8 mouse cellular contexts compared by ENCODE assay signal in genomic region chr9:121313656-121314374, GRCm38 (mm10). TPM values are rescaled to one million over a fixed set of nuclear protein-coding genes. Genes with fewer than 3 reads are reported as not detected.
DNase-seq lines count a peak whose midpoint lies in the region; ATAC-seq and TF ChIP-seq lines count a peak whose summit lies in the region.

No protein-coding gene starts in this region.

- WGBS in forebrain, embryonic 14.5 days = 0% methylated on average over 21 of the region's 21 CpGs

- H3K36me3 ChIP-seq in ES-Bruce4 (ENCODE audit: control insufficient read depth, insufficient read depth, low read length, poor library complexity, severe bottlenecking) = peaks cover 3% of the 10 kb centered on the region
- 0 out of 2 replicates have a peak, but pooled peaks cover 6% of the 10 kb centered on the region for H3K36me3 ChIP-seq in forebrain, embryonic 14.5 days (ENCODE audit: control insufficient read depth, insufficient read depth, low read length)

- H3K9me3 ChIP-seq in ES-Bruce4 (replicated peaks; ENCODE audit: control insufficient read depth, insufficient read depth, low read length, poor library complexity, severe bottlenecking) = peaks cover 5% of the 10 kb centered on the region
- H3K9me3 ChIP-seq in forebrain, embryonic 14.5 days (replicated peaks; ENCODE audit: control insufficient read depth, low read length) = no peaks in the 10 kb centered on the region

- H3K4me1 ChIP-seq in ES-Bruce4 (ENCODE audit: control insufficient read depth, insufficient read depth, low read length) = peaks cover 24% of the 10 kb centered on the region
- H3K4me1 ChIP-seq in forebrain, embryonic 14.5 days (ENCODE audit: control insufficient read depth, insufficient read depth, low read length) = peaks cover 64% of the 10 kb centered on the region

- H3K9ac ChIP-seq in ES-Bruce4 (ENCODE audit: low read depth, poor library complexity, severe bottlenecking) = peak overlapping the region; percentile 55
- peak overlapping the region; percentile 44; the same call in 1 of the 2 replicates for H3K9ac ChIP-seq in forebrain, embryonic 14.5 days (ENCODE audit: low read length)

- TF ChIP-seq EP300 in ES-Bruce4 (IDR thresholded peaks at IDR 0.05; ENCODE audit: insufficient read depth, low read depth, low read length) = peak; percentile 99

- peak overlapping the region; percentile 70 for H3K4me3 ChIP-seq in ES-Bruce4 (ENCODE audit: low read depth, low read length)
- peak overlapping the region; percentile 8 for H3K4me3 ChIP-seq in forebrain, embryonic 14.5 days (ENCODE audit: low read depth, low read length)
- peak overlapping the region; percentile 39 for H3K4me3 ChIP-seq in left cerebral cortex, adult 2 months

- peak; percentile 64 for ATAC-seq in forebrain, embryonic 14.5 days
- peak; percentile 49 to 54 for ATAC-seq in hematopoietic stem cell, adult 5-6 weeks (replicated peaks in 1 of 2; ENCODE audit: insufficient read depth in 1 of 2, low FRiP score in 2 of 2, low TSS enrichment in 1 of 2, low read depth in 1 of 2, poor library complexity in 2 of 2, severe bottlenecking in 2 of 2)
- peak; percentile 53 for ATAC-seq in megakaryocyte, adult 5-6 weeks (ENCODE audit: poor library complexity, severe bottlenecking)

- TF ChIP-seq POLR2A in ES-Bruce4 (IDR thresholded peaks at IDR 0.05; ENCODE audit: insufficient read depth, low read length) = no peak

- intact Hi-C loops in left cerebral cortex, adult 2 months (cut with DNase I) = loop anchor here (2.0 kb wide), 1 partner anchor 15 kb away; no protein-coding TSS in a partner anchor

- peak overlapping the region; percentile 97 for H3K27ac ChIP-seq in ES-Bruce4 (ENCODE audit: insufficient read depth, low read length)
- peak overlapping the region; percentile 91 for H3K27ac ChIP-seq in forebrain, embryonic 14.5 days (ENCODE audit: low read depth, low read length)
- H3K27ac ChIP-seq in left cerebral cortex, adult 2 months = peak overlapping the region; percentile 81

- DNase-seq in adrenal gland, postnatal 25 days = peak; percentile 64
- peak; percentile 89 for DNase-seq in forebrain, embryonic 14.5 days (ENCODE audit: low spot score)
- DNase-seq in left cerebral cortex, adult 2 months (ENCODE audit: extremely low spot score in 1 of 2, low spot score in 2 of 2) = peak in 1 of 2 experiments; percentile 54
- peak; percentile 58 for DNase-seq in right cerebral cortex, postnatal 14 days
- DNase-seq in cerebellum, postnatal 36 days = no peak

- H3K27me3 ChIP-seq in ES-Bruce4 (ENCODE audit: control insufficient read depth, insufficient read depth, low read length, poor library complexity, severe bottlenecking) = no peaks in the 10 kb centered on the region
- H3K27me3 ChIP-seq in forebrain, embryonic 14.5 days (replicated peaks; ENCODE audit: control insufficient read depth, insufficient read depth, low read length) = no peaks in the 10 kb centered on the region

- H3K4me2 ChIP-seq in forebrain, embryonic 14.5 days (ENCODE audit: low read length) = peak overlapping the region; percentile 48

- TF ChIP-seq CTCF in ES-Bruce4 (IDR thresholded peaks at IDR 0.05; ENCODE audit: low read depth, low read length) = no peak
- no peak for TF ChIP-seq CTCF in left cerebral cortex, adult 2 months (IDR thresholded peaks at IDR 0.05)

RNA-seq across cellular contexts. Expression of gene Trak1, which starts 16.5 kb away (rescaled TPM):
- 40.3 and 44.1 TPM in 2 replicates for polyA plus RNA-seq in ES-Bruce4 (2011; ENCODE audit: insufficient read depth, insufficient read length, low read depth, missing spikeins)
- 70.3 and 73.5 TPM in 2 replicates for total RNA-seq in adrenal gland, postnatal 25 days (2021)
- polyA plus RNA-seq in forebrain, embryonic 14.5 days (2014; fragmentation: Nextera tagmentation; extraction: Ambion mirVana) = 40.3 and 58.5 TPM in 2 replicates
- total RNA-seq in hematopoietic stem cell, adult 5-6 weeks (2017) = 26.3 and 27.3 TPM in 2 replicates
- total RNA-seq in left cerebral cortex, adult 2 months (2021) = 100 to 1,000 TPM; 247 to 298 TPM
- 23.2 and 25.0 TPM in 2 replicates for total RNA-seq in megakaryocyte, adult 5-6 weeks (2015)
- total RNA-seq in megakaryocyte, adult 5-6 weeks (2017) = 20.0 and 22.0 TPM in 2 replicates

RNA-seq across cellular contexts. Expression of gene Ulk4, which starts 36.8 kb away (rescaled TPM):
- polyA plus RNA-seq in ES-Bruce4 (2011; ENCODE audit: insufficient read depth, insufficient read length, low read depth, missing spikeins) = 3.1 and 3.3 TPM in 2 replicates
- total RNA-seq in adrenal gland, postnatal 25 days (2021) = 1.9 and 3.2 TPM in 2 replicates
- 105 and 131 TPM in 2 replicates for polyA plus RNA-seq in forebrain, embryonic 14.5 days (2014; fragmentation: Nextera tagmentation; extraction: Ambion mirVana)
- 2.7 and 8.3 TPM in 2 replicates for total RNA-seq in hematopoietic stem cell, adult 5-6 weeks (2017)
- total RNA-seq in left cerebral cortex, adult 2 months (2021) = 1 to 10 TPM; 9.2 to 9.9 TPM
- total RNA-seq in megakaryocyte, adult 5-6 weeks (2015) = 0.20 TPM in 1 of 2 replicates, not detected in the other
- 0.12 and 1.0 TPM in 2 replicates for total RNA-seq in megakaryocyte, adult 5-6 weeks (2017)

Comparison
In these comparisons a context has a peak if more than half of its experiments do, and no peak if none do; other contexts are left out.
1. H3K4me3 ChIP-seq: peak in every context shown above with its lines; median percentile 70 in ES-Bruce4; 39 in left cerebral cortex, adult 2 months; 8 in forebrain, embryonic 14.5 days.
2. DNase-seq: peak in adrenal gland, postnatal 25 days (single experiment), forebrain, embryonic 14.5 days (single experiment) and right cerebral cortex, postnatal 14 days (single experiment); none in cerebellum, postnatal 36 days (0 of 2).
3. Peak in every context shown above with its lines, with median percentiles within 50 percentile points of each other: H3K27ac ChIP-seq and ATAC-seq.